Mouse (Mus musculus): Measurements from ENCODE around the gene Zfp385c. TPM values are rescaled to one million over a fixed set of nuclear protein-coding genes. Genes with fewer than 3 reads are reported as not detected.
"Not testable (repeated sequence)": the region's sequence is repeated elsewhere in the genome, so short reads cannot be mapped to it uniquely, and the experiment has no call there.

The Zfp385c gene
- polyA plus RNA-seq, 2 experiments, result not detected

DNA sequence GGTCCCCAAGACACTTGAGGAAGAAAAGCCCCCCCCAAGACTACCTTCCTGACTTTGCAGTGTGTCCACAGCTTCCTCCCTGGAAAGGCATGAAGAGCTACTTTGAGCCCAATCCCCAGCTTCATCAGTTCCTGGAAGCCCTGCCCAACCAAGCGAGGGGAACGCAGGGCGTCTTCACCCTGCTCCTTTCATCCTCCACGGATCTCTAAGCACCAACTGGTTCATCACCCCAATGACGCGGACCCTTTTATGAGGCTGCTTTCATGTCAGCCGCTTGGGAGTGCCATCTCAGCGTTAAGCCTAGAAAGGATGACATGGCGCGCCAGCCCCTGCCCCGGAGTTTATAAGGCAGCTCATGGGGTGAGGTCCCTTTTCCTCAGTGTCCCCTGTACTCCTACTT is 72.3 kb downstream of the Zfp385c start, which contains the start of gene Dnajc7:
Gene Dnajc7, minus strand, starts transcription at position 187 of the 400 bp plus-strand sequence.
- DNase-seq (ENCODE audit: low read depth in 3 of 3, low spot score in 3 of 3) (peak in 2 of 3 experiments; percentile 17 to 20), ATAC-seq (ENCODE audit: insufficient read depth) (peak; percentile 5; the same call in 1 of the 2 replicates)
- TF ChIP-seq CTCF (IDR thresholded peaks at IDR 0.05; ENCODE audit: low read depth), result no peak
- no peak for TF ChIP-seq EP300 (IDR thresholded peaks at IDR 0.05; ENCODE audit: low read depth)
- H3K4me1 ChIP-seq (replicated peaks; ENCODE audit: control insufficient read depth in 2 of 2, insufficient read depth in 2 of 2, low read length in 1 of 2), result peaks cover 15 to 32% of the 10 kb centered on the region in 2 experiments
- H3K36me3 ChIP-seq (replicated peaks; ENCODE audit: control insufficient read depth, insufficient read depth, low read depth), result no peaks in the 10 kb centered on the region
- no peaks in the 10 kb centered on the region for H3K9me3 ChIP-seq (ENCODE audit: control insufficient read depth, low read length)
- peak within 1 kb of the TSS; percentile 72 for H3K4me2 ChIP-seq (ENCODE audit: low read depth)
- WGBS (ENCODE audit: insufficient replicate concordance), result 6% methylated on average over 11 of the region's 11 CpGs
- H3K9ac ChIP-seq (replicated peaks), result peak within 1 kb of the TSS; percentile 81
- H3K27me3 ChIP-seq (ENCODE audit: control insufficient read depth, insufficient read depth, low read length), result no peaks in the 10 kb centered on the region
- peak within 1 kb of the TSS; percentile 75 to 79 for H3K4me3 ChIP-seq (ENCODE audit: insufficient read depth in 1 of 2, low read depth in 2 of 2, low read length in 2 of 2)
- peak within 1 kb of the TSS; percentile 34 for H3K27ac ChIP-seq

DNA sequence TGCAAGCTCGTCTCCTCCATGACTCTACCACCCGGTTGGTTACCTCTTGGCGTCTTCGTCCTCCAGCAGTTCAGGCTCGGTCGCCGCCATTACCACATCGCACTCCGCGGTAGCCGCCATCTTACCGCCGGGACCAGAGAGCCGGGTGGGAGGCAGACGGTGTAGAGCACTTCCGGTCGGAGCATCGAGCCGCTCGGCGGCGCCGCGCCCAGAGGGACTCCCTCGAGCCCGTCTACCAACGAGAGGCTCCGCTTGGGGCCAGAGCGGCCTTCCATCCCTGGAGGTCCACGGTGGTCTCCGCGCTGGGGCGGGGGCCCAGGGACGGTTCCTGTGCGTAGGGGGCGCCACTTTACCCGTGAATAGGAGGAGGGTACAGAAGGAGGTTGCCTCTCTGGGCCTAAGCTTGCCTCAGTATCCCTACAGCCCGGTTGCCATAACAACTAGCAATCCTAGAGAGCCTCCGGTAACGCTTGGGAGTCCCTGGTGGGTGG is 72.7 kb downstream of the Zfp385c start:
- Histone ChIP-seq H3K27ac (peak overlapping the region; percentile 34), H3K4me2 (ENCODE audit: low read depth) (peak overlapping the region; percentile 72), H3K4me3 (ENCODE audit: insufficient read depth in 1 of 2, low read depth in 2 of 2, low read length in 2 of 2) (peak overlapping the region; percentile 75 to 79), H3K4me1 (replicated peaks; ENCODE audit: control insufficient read depth in 2 of 2, insufficient read depth in 2 of 2, low read length in 1 of 2) (peaks cover 15 to 32% of the 10 kb centered on the region in 2 experiments), H3K9me3 (ENCODE audit: control insufficient read depth, low read length) (no peaks in the 10 kb centered on the region), H3K9ac (replicated peaks) (peak overlapping the region; percentile 81), H3K27me3 (ENCODE audit: control insufficient read depth, insufficient read depth, low read length) (no peaks in the 10 kb centered on the region), H3K36me3 (replicated peaks; ENCODE audit: control insufficient read depth, insufficient read depth, low read depth) (no peaks in the 10 kb centered on the region)
- WGBS (ENCODE audit: insufficient replicate concordance), result under 1% methylated on average over 40 of the region's 40 CpGs
- TF ChIP-seq EP300 (IDR thresholded peaks at IDR 0.05; ENCODE audit: low read depth) (no peak), CTCF (IDR thresholded peaks at IDR 0.05; ENCODE audit: low read depth) (peak; percentile 34; the same call in 1 of the 2 replicates)
- DNase-seq (ENCODE audit: low read depth in 3 of 3, low spot score in 3 of 3), result peak; percentile 86 to 89 (median 87)
- ATAC-seq (ENCODE audit: insufficient read depth), result peak; percentile 92

DNA sequence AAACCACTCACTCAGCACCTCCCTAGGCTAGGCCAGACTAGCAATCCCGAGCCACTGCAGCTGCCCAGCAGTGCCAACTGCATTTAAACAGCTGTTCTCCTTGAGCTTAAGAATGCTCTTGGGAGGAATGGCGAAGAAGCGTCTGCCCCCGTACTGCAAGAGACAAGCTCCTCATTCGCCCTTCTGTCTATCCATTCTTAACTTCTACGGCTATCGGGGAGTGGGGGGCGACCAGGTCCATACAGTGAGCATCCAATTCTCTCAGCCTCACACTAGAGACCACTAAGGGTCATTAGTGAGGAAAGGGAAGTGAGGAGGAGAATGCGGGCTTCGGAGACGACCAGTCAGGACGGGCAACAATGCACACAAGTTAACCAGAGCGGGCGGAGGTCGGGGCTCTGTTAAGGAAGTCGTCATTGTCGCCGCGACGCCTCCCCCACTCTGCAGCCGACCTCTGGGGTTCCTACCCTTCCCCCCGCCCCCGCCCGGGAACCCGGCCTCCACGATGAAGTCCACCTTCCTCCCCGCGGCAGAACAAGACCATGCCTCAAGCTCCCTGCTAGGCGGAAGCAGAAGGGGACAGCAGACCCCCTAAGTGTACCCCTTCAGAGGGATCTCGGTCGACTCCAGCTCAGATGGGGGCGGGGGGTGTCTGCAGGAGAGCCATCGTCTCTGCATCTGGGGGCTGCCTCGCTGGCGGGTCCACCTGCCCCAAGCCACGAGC is 73.3 kb downstream of the Zfp385c start, which contains the start of gene Nkiras2:
Gene Nkiras2, plus strand, starts transcription at position 484 of the 724 bp plus-strand sequence.
- peak within 1 kb of the TSS; percentile 72 for H3K4me2 ChIP-seq (ENCODE audit: low read depth)
- peak within 1 kb of the TSS; percentile 75 to 79 for H3K4me3 ChIP-seq (ENCODE audit: insufficient read depth in 1 of 2, low read depth in 2 of 2, low read length in 2 of 2)
- under 1% methylated on average over 35 of the region's 36 CpGs for WGBS (ENCODE audit: insufficient replicate concordance)
- no peak for TF ChIP-seq EP300 (IDR thresholded peaks at IDR 0.05; ENCODE audit: low read depth)
- TF ChIP-seq CTCF (IDR thresholded peaks at IDR 0.05; ENCODE audit: low read depth), result no peak
- peaks cover 14 to 28% of the 10 kb centered on the region in 2 experiments for H3K4me1 ChIP-seq (replicated peaks; ENCODE audit: control insufficient read depth in 2 of 2, insufficient read depth in 2 of 2, low read length in 1 of 2)
- ATAC-seq (ENCODE audit: insufficient read depth) (peak; percentile 66), DNase-seq (ENCODE audit: low read depth in 3 of 3, low spot score in 3 of 3) (peak; percentile 44 to 59 (median 58))
- no peaks in the 10 kb centered on the region for H3K36me3 ChIP-seq (replicated peaks; ENCODE audit: control insufficient read depth, insufficient read depth, low read depth)
- peak within 1 kb of the TSS; percentile 81 for H3K9ac ChIP-seq (replicated peaks)
- H3K27ac ChIP-seq, result peak within 1 kb of the TSS; percentile 34
- H3K27me3 ChIP-seq (ENCODE audit: control insufficient read depth, insufficient read depth, low read length), result no peaks in the 10 kb centered on the region
- no peaks in the 10 kb centered on the region for H3K9me3 ChIP-seq (ENCODE audit: control insufficient read depth, low read length)

DNA sequence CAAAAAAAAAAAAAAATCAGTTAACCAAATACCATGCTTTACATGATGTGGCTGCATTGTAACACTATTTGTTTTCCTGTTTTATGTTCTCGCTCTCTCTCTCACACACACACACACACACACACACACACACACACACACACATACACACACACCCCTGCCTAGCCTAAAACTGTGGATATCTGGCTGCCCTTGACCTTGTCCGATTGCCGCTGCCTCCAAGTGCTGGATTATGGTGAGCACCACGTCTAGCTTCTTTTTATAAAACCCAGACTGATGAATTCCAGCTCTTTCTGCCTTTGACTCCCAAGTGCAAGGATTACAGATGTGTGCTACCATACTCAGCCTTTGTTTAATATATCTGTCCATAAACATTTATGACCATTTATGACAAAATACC is 74.8 kb downstream of the Zfp385c start:
- WGBS (ENCODE audit: insufficient replicate concordance), result 79% methylated on average over 4 of the region's 4 CpGs
- TF ChIP-seq EP300 (IDR thresholded peaks at IDR 0.05; ENCODE audit: low read depth) (no peak), CTCF (IDR thresholded peaks at IDR 0.05; ENCODE audit: low read depth) (no peak)

DNA sequence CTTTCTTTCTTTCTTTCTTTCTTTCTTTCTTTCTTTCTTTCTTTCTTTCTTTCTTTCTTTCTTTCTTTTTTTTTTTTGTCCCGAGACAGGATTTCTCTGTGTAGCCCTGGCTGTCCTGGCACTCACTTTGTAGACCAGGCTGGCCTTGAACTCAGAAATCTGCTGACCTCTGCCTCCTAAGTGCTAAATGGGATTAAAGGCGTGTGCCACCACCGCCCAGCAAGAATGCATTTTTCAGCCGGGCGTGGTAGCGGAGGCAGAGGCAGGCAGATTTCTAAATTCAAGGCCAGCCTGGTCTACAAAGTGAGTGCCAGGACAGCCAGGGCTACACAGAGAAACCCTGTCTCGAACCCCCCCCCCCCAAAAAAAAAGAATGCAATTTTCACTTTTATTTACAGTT is 75.4 kb downstream of the Zfp385c start:
- not testable (repeated sequence) for H3K4me2 ChIP-seq (ENCODE audit: low read depth); H3K27ac ChIP-seq; H3K9ac ChIP-seq (replicated peaks); H3K36me3 ChIP-seq (replicated peaks; ENCODE audit: control insufficient read depth, insufficient read depth, low read depth); H3K9me3 ChIP-seq (ENCODE audit: control insufficient read depth, low read length); H3K27me3 ChIP-seq (ENCODE audit: control insufficient read depth, insufficient read depth, low read length); ATAC-seq (ENCODE audit: insufficient read depth); DNase-seq (ENCODE audit: low read depth in 3 of 3, low spot score in 3 of 3); H3K4me3 ChIP-seq (ENCODE audit: insufficient read depth in 1 of 2, low read depth in 2 of 2, low read length in 2 of 2)
- H3K4me1 ChIP-seq (replicated peaks; ENCODE audit: control insufficient read depth in 2 of 2, insufficient read depth in 2 of 2, low read length in 1 of 2), result peaks cover 10 to 22% of the 10 kb centered on the region in 2 experiments
- WGBS (ENCODE audit: insufficient replicate concordance), result 78% methylated on average over 7 of the region's 7 CpGs

More for the DNA sequence above, 74.8 kb downstream of the Zfp385c start:
- H3K27me3 ChIP-seq (ENCODE audit: control insufficient read depth, insufficient read depth, low read length), result no peaks in the 10 kb centered on the region
- H3K4me3 ChIP-seq (ENCODE audit: insufficient read depth in 1 of 2, low read depth in 2 of 2, low read length in 2 of 2), result no peak overlapping the region
- no peak overlapping the region for H3K27ac ChIP-seq
- H3K4me1 ChIP-seq (replicated peaks; ENCODE audit: control insufficient read depth in 2 of 2, insufficient read depth in 2 of 2, low read length in 1 of 2), result peaks cover 10 to 24% of the 10 kb centered on the region in 2 experiments
- no peaks in the 10 kb centered on the region for H3K9me3 ChIP-seq (ENCODE audit: control insufficient read depth, low read length)
- H3K4me2 ChIP-seq (ENCODE audit: low read depth), result no peak overlapping the region; the same call in 1 of the 2 replicates
- no peaks in the 10 kb centered on the region for H3K36me3 ChIP-seq (replicated peaks; ENCODE audit: control insufficient read depth, insufficient read depth, low read depth)
- H3K9ac ChIP-seq (replicated peaks), result no peak overlapping the region
- no peak for DNase-seq (ENCODE audit: low read depth in 3 of 3, low spot score in 3 of 3)
- no peak for ATAC-seq (ENCODE audit: insufficient read depth)

Data from liver, embryonic 14.5 days (tissue).